Mouse (Mus musculus) cerebellum, adult 11 months (tissue): ENCODE measurements around the gene Ankrd13d.
A peak's percentile ranks its signal among the peaks of the same experiment; 100 is the strongest.

Experiments used
- DNase-seq: peaks from one replicate; pipeline ENCODE4 v3.0.0; 2022

The Ankrd13d gene

DNA sequence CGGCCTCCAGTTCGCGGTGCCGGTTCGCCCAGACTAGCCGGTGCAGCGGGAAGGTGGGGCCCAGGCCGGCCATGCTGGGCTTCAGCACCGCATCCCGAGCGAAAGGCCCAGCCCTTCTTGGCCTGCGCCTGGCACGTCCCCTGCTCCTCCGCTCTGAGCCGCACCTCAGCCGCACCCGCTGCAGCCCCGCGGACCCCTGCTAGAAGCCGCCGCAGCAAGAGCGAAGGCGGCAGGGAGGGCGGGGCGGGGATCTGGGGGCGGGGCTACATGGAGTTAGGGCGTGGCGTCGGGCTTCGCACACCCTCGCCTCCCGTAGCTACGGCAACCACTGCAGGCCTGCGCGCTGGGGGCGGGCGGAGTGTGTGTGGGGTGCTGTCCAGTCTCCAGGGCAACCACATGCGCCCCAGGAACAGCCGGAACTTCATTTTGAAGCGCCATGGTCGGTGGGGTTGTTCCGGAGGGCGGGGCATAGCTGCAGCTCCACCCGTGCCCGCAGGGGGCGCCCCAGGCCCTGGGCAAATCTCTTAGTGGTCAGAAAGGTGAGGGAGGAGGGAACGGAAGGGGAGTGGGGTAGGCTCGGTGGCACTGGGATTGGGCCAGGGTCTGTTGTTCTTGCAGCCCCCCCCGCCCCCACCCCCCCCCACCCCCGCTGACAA, at the start of gene Ankrd13d:
Ankrd13d (minus strand) TSS at position 240 of the 656 bp plus-strand sequence.
- DNase-seq = peak; percentile 82

DNA sequence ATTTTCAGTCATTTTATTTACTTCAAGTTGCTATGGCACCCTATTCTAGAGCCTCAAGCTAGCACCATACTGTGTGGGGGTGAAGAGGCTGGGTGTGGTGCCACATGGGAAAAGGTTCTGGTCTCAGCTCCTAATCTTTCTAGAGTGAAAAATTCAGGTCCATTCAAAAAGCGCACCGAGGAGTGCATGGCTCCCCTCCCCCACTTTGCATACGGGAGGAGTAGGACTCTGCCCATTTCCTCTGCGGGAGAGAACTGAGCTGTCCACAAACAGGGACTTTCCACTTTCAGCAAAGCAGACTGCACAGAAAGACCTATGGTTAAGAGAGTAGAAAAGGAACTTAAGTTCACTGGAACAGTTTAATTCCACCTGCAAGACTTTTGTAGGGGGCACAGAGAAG, 49.7 kb upstream of the Ankrd13d start:
- DNase-seq = no peak

DNA sequence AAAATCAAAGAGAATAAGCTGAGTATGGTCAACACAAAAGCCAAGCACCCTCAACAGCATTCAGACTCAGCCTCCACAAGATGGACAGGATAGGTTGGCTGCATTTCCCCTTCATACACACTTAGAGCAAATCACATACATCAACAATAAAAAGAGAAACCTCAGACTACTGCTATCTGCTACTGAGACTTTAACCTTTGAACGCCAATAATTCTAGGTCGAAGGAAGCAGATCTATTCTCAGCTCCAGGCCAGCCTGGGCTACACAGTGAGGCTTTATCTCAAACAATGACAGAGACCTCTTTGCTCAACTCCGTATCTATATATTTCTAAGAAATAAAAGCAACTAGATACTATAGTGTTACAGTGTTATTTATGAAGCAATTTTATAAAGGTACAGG, 48.3 kb upstream of the Ankrd13d start:
- DNase-seq = no peak

DNA sequence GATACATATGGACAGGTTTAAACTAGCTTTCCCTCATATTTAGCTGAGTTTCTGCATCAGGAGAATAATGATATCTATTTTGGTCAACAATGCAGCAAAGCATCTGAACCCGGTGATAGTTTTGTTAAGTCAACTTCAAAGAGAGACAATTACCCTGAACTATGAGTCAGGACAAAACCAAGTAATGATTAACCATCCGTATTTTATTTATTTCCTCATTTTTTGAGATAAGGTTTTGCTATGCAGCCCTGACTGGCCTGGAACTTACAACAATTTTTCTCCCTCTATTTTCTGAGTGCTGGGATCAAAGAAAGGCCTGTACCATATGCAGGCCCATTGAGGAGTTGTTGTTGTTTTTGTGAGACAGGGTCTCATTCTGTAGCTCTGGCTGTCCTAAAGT, 47.7 kb upstream of the Ankrd13d start:
- DNase-seq = no peak

DNA sequence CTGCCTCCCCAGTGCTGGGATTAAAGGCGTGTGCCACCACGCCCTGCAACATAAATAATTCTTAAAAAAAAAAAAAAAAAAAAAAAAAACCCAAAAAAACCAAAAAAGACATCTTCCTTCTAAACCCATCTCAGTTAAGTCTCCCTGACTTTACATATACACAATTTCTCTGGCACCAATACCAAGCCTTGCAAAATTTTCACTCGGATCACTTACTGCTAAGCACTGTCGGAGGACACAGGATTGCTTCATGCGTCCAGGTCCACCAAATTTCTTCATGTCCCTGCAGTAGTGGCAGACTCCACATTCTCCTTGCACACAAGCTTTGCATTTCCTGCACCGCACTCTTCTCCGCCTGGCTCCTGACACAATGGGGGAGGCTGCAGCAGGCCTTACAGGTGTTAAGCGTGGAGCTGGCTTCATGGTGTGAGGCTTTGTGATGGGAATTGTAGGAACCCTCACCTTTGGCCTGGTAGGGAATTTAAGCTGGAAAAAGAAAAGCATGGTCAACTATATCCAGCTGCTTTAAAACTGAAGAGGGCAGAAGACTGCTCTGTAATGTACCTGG, 45.9 kb upstream of the Ankrd13d start:
- DNase-seq = no peak

DNA sequence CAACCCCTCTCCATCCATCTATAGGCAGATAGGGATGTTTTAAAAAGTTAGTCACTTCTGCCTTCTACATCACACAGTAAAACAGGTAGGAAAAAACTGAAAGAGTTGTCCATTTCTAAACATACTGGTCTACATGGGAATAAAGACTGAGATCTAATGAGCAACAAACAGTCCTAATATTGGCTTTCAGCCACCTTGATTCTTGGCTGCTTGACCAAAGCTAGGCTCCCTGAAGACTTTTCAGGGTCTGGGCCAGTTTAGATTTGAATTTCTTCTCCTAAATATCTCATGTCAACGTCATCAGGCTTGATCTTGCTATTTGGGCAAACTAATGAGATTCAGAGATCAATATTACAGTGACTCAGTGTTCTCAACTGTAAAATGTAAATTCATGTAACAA, 43.9 kb upstream of the Ankrd13d start:
- DNase-seq = no peak

DNA sequence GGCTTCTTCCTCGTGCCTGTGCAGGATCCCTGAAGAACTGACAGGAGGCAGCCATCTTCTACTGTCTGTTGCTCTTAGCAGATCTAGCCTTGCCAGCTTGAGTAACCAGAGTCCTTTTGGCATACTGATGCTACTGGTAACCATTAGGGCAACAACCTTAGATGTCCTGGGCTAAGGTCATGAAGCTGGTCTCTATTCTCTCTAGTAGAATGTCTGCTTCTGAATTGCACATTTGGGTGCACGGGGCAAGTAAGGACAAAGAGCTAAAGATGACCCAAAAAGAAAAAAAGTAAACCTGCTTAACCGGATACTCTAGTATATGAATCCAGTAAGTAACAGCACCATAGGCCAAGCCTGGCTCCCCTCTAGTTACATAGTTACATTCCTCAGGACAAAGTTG, 43.2 kb upstream of the Ankrd13d start:
- no peak for DNase-seq

DNA sequence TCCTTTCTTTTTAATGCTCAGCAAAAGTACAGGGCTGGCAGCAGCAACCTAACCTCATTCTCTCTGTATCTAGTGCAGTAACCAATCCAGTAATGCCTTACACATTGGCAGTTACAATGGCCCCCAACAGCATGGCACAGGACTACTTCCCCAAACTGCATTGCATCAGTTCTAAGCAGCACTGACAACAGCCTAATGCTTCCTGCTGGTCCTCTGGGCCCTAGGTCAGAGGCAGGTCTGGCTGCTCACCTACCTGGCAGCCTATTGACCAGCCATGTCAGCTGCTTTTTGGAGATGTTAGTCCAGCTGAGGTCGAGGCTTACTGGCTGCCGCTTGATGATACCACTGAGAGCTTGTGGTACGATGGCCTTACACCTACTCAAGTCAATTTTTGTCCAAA, 39.2 kb upstream of the Ankrd13d start:
- no peak for DNase-seq

DNA sequence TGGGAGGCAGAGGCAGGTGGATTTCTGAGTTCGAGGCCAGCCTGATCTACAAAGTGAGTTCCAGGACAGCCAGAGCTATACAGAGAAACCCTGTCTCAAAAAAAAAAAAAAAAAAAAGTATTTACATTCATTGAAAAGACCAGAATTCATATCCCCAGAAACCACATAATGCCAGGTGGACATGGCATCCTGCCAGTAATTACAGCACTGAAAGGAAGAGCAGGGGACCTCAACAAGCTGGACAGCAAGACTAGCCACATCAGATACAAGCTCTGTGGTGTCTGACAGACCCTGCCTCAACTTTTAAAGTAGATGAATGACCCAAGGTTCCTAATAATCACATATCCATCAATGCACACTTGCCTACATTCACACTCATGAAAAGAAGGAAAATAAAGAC, 38.7 kb upstream of the Ankrd13d start:
- DNase-seq = no peak

DNA sequence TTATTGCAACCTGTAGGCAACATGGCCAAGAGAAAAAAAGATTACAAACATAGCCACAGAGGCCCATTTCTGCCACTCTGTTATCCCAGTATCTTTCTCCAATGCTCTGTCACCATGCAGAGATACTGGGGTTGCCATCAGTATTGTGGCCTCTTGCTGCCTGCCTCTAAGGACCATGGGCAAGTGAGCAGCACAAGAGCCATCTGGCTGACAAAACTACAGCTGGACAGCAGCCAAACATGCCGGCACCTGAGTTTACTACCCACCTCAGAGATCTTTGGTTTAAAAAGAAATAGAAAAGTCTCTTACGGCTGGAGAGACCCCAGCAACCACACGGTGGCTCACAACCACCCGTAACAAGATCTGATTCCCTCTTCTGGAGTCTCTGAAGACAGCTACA, 36.3 kb upstream of the Ankrd13d start:
- DNase-seq = no peak

DNA sequence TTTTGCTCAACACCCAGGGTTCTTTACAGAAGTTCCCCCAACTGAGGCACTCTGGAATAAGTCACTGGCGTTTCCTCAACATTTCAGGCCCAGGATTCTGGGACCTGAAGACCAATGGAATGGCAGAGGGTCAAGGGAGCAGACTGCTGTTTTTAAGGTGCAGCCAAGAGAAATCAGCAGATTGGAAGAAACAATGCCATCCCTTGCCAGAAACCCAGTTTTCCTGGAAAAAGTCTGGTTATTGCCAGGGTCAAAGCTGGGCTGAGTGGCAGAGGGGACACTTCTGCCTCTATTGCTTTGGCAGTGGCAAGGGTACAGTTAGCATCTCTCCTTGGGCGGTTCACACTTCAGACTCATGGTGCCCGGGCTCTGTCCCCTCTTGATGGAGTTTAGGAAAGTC, 34.2 kb upstream of the Ankrd13d start:
- peak; percentile 9 for DNase-seq

DNA sequence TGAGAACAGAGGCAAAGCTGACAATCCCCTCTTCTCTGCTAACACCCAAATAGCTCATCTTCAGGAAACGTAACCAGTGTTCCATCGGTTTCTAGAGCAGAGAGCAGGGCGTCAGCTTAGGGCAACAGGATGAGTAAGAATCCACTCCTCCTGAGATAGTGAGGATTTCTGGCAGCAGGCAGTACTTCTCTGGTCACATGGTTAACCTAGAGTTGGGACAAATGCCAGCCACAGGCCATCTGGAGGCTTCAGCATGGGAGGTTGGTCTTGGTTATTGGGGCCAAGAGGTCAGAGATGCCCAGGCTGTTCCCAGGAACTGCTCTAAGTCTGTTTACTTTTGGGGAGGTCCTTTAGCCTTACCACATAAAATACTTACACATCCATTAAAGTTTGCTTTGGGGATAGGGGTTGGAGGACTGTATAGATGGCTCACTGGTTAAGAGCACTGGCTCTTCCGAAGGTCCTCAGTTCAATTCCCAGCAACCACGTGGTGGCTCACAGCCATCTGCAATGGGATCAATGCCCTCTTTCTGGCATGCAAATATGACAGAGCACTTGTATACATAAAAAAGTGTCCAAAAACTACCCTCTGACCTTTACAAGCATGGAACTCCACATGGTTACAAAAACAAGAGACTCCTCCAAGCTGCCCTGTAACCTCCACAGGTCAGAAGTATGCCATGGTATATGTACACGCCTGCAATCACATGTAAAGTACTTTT, 32.4 kb upstream of the Ankrd13d start:
- DNase-seq = peak; percentile 85

DNA sequence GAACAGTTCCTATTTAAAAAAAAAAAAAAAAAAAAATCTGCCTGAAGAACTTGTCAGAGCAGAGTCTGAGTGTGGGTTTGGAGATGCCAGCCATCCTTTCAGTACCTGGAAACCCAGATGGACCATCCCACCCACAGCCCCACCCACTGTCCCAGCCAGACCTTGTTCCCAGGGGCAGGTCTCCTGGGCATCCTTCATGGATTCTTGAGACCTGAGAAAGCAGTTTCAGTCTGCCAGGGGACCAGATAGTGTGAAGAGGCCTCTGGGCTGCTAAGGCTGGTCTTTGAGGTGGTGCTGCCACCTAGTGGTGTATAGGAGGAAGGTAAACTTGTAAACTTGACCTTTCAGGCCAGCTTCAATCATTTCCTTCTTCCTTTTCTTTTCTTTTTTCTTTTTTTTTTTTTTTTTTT, 26.8 kb upstream of the Ankrd13d start:
- peak; percentile 66 for DNase-seq

DNA sequence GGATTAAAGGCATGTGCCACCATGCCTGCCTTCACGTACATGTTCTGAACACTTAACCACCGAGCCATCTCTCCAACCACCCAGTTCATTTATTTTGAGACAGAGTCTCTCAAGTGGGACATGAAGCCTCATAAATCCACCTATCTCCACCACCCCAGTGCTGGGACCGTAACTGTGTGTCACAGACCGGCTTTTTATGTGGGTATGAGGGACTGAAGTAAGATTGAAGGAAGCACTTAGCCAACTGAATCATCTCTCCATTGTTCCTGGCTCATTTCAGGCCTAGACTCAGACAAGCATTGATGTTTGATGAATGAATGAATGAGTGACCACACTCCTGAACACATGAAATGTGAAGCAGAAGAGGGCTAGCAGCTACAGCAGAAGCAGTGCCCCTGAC, 26.4 kb upstream of the Ankrd13d start:
- peak; percentile 20 for DNase-seq

DNA sequence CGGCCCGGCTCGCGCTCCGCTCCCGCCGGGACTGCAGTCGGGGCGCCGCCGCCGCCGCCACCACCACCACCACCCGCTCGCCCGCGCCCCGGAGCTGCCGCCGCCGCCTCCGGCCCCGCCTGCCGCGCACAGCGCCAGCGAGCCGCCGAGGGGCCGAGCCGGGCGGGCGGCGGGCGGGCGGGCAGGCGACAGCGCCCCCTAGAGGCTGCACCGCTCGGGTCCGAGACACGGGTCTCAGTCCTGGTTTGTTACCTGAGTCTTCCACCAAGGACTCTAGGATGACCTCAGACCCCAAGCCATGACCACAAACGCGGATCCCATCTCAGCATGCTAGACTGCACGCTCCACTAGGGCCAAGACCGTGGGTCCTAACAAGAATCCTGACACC, 23.2 kb upstream of the Ankrd13d start, which contains the start of gene Grk2:
Grk2 (minus strand) TSS at position 33 of the 388 bp plus-strand sequence.
- peak; percentile 83 for DNase-seq

DNA sequence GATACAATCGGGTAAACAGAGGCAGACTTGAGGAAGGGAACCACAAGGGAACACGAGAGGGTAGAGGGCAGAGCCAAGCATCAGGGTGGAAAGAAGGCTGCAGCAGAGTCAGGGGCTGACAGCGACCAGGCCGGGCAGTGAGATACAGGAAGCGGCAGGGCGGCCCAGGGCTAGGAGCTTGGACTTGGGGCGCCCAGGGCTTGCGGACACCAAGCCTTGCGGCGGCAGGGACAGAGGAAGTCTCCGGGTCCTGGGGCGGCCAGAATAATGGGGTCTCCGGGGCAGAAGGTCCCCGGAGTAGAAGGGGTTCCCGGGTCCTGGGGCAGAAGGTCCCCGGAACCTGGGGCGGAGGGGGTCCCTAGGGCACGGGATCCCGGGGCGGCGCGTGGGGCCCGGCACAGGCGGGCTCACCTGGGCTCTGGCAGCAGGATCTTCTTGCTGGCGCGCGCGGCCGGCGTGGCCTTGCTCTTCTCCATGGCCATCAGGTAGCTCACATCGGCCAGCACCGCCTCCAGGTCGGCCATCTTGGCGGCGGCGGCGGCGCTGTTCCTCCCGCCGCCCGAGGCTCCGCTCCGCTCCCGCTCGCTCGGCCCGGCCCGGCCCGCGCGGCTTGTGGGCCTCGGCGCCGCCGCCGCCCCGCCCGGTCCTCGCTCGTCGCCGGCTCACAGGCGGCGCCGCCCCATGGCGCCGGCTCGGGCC, 22.7 kb upstream of the Ankrd13d start:
- peak; percentile 67 for DNase-seq

DNA sequence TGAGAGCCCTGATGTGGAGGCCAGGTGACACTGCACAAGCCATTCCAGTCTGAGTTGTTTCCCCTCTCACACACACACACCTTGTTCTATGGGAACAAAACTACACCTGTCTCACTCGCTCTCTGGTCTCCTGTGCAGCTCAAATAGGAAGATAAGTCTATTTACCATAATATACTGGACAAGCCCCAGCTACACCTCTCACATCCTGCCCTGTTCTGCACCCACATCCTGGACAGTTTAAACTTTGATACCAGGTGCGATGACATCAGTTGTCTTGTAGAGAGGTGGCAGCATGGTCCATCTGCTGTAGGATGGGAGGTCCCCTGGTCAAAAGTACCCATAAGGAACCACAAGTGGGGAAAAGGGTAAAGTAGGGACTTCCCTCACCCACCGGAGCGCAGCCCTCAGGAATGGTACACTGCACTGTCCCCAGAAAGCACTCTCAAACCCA, 22.0 kb upstream of the Ankrd13d start:
- no peak for DNase-seq

DNA sequence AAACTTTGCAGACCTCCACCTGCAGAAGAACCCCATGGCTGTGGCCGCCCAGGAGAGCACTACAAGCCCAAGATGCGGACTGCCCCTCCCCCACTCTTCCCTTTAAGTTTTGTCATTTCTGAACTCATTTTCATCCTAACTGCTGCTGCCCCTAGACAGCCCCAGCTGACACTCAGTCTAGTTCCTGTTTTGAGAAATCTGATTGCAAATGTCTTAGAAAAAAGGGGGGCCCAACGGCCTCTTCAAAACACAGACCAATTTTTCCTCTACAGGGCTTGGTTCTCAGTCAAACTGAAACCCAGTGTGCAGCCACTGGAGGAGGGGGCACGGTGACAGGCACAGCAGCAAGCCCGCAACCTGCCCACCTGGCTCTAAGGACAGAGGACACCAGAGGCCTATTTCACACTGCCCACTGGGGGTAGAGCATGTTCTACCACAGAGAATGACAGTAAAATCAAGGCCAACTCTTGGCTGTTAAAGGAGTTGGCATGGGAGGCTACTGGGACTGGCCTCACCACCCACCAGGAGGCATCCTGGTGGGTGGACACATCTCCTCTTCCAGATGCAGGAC, 21.4 kb upstream of the Ankrd13d start:
- DNase-seq = no peak

DNA sequence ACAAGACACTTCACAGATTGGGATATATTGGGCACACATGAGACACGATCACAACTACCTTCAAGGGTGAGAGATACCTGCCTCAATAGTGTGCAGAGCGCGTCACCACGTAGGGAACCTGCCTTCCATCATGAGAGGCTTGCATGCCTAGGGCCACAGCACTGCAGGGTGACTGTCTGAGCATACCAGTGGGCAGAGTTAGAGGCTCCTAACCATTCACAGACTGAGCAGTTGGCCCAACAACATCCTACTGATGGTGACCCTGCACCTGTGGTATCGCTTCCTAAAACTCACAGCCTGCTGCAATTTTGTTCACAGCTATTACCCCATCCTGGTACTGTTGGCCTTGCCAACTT, 20.7 kb upstream of the Ankrd13d start:
- DNase-seq = no peak

DNA sequence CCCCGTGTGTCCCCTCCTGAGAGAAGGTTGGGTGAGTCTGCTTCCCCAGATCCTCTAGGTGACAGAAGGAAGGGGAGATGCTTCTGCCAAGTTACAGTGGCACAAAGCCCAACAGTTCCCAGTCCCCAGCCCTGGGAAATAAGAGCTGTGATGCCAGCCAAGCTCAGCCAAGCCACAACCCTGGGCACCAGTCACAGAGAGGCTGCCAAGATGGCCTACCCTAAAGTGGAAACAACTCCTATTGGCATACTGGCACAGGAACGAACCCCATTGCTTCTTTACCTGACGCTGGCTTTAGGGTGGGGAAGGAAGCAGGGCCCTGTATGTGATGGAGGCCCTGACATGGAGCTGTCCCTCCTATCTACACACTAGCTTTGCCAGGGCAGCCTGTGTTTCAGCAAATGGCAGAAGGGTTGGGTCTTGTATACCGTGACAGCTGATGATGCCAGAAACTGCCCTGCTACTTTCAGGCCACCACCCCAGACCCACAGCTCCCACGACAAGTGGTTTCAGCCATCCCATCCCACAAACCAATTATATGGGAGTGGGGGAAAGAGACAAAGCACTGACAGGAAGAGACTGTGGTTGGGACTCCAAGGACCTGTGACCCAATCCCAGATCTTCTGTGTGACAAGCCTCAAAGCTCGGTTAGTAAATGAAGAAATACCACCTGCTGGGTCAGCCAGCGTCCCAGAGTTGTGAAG, 20.2 kb upstream of the Ankrd13d start:
- peak; percentile 92 for DNase-seq

DNA sequence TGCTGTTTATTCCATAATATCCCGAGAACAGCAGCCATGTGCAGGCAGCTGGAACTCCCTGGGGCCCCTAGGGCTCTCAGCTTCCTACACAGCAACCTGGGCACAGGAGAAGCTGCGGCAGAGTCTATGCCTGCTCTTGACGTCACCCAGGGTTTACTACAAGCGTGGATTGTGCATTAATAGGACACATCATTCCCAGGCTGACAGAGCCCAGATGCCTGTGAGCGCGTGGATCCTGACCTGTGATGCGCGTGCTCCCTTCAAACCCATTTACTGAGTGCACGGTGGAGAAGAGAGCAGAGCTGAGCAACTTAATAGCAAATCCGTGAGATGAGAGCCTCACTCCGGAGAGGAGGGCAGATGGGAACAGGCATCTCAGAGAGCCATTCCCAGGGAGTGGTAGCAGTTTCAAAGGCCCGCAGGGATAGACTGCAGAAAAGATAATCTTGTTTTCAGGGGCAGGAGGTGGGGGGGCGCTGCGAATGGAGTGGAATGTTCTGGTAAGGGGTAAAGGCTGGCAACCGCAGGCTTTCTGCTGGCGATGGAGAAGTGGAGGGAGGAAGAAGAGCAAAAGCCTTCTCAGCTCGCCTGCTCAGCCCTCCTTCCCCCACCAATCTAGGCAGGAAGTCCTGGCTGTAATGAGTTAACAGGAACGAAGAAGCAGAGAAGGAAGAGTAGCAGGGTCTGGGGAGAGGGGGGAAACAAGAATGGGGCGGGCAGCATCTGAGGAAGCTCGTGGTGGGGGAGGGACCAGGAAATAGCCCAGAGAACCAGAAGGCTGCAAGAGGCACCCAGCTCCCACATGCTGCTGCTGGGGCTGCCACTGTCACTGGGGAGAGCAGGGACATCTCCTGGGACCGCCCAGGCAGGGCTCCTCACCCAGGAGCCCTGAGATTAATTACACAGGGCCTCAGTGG, 19.1 kb upstream of the Ankrd13d start:
- no peak for DNase-seq
